Mouse (Mus musculus): ENCODE data around the gene Emcn.

The Emcn gene

DNA sequence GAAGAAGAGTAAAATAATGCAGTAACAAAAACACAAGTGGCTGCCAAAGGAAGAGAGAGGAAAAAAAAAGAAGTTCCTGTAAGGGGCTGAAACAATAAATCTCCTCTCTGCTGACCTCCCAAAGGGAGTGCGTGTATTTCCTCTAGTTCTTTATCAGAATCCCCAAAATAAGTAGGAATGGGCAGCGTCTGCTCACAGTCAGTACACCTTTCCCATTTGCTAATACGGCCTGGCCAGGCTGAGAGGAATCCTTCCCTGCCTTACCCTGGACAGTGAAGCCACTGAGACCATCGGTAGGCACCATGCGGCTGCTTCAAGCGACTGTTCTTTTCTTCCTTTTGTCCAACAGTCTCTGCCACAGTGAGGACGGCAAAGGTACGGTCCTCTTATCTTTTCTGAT lies at the start of gene Emcn:
Gene Emcn (plus strand): TSS at position 130 of the 400 bp plus-strand sequence.
- peak; percentile 14 to 37 for DNase-seq

- peak; percentile 15 to 34 for DNase-seq
Measured at GRCm38 (mm10) chr3:137293174-137293591, 47.7 kb upstream of the Emcn start.

GRCm38 (mm10) chr3:137298230-137298629 lies 42.6 kb upstream of the Emcn start:
- no peak for DNase-seq

DNA sequence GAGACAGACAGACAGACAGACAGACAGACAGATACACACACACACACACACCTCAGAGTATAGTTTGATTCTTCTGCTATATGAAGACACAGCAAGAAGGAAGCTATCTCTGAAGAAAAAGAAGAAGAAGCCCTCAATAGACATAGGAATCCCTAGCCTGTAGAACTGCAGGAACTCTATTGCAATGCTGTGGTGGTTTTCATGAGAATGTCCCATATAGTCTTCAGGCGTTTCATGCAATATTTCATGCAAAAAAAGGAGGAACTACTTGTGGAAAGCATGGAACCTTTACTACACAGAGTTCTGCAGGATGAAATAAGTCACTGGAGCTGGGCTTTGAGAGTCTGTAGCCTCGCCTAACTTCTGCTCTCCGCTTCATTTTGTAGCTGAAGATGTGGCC lies 40.7 kb upstream of the Emcn start:
- DNase-seq: no peak

GRCm38 (mm10) chr3:137301195-137301594 lies 39.7 kb upstream of the Emcn start:
- DNase-seq: no peak

GRCm38 (mm10) chr3:137302804-137303203 lies 38.1 kb upstream of the Emcn start:
- DNase-seq: no peak

DNA sequence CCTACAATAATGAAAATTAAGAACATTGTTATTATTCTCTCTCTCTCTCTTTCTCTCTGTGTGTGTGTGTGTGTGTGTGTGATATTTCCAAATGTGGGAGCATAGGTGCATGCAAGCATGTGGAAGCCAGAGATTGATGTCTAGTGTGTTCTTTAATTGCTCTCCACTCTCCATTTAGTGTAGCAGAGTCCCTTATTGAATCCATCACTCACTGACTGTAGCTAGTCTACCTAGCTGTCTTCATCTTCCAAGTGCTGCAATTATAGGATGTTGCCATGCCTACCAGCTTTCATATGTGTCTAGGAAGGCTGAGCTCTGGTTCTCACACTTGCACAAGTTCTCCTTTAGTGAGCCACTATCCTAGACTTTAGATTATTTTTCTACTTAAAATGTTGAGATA lies 30.9 kb upstream of the Emcn start:
- DNase-seq: no peak

GRCm38 (mm10) chr3:137312540-137312939 lies 28.3 kb upstream of the Emcn start:
- no peak for DNase-seq

GRCm38 (mm10) chr3:137313775-137314362 lies 27.0 kb upstream of the Emcn start:
- no peak for DNase-seq

- DNase-seq: no peak
Measured at GRCm38 (mm10) chr3:137318371-137318770, 22.5 kb upstream of the Emcn start.

DNA sequence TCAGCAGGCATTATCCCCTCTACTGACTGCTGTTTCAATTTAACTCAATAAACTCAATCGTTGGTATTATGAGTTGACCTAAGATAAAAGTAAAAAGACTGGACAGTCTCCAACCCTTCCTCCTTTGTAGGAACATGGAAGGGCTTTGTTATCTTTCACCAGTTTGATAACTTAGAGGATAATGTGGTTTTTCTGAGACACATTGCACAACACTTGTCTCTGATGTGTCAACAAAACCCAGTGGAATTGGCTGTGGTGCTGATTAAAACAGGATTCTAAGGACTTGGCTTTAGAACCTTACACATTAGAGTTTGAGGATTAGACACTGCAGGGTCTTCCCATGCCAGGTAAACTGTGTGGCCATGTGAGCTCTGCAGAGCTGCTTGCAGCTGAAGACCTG lies 20.9 kb upstream of the Emcn start:
- no peak for DNase-seq

- DNase-seq: peak; percentile 27 to 51
Measured at GRCm38 (mm10) chr3:137322304-137322703, 18.6 kb upstream of the Emcn start.

DNA sequence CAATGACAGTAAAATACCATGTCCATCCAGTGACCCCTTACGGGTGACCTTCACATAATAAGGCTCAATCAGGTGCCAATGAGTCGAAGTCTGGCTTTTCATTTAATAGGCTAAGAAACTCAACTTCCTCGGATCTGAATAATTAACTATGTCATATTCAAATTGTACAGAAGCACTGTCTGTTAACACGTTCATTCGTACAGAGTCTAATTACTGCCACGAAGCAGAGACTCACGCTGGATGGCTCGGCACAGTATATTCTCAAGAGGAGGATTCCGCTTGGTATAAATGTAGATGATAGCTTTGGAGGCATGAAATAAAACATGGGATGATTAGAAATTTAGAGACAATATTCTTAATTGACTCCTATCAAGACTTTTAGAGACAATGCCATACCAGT lies 11.0 kb upstream of the Emcn start:
- no peak for DNase-seq

GRCm38 (mm10) chr3:137330950-137331349 lies 9.9 kb upstream of the Emcn start:
- DNase-seq: no peak

DNA sequence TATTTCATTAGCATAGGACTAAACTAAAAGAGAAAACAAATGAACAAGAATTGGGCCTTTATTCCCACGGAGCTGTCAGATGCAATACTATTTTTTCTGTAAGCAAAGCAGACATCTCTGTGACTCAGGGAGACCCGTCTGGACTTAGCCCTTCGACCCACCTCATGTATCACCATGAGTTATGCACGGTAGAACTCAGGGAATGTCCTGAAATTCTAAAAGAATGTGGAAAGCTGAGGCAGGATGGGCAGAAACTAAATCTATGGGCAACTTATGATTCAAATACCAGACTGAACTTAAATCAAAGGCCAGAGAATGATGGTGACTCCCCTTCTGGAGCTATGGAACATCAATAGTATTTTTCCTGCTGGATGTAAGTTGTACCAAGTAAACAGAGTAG lies 8.3 kb upstream of the Emcn start:
- no peak for DNase-seq

GRCm38 (mm10) chr3:137335957-137336356 lies 4.9 kb upstream of the Emcn start:
- DNase-seq: no peak

DNA sequence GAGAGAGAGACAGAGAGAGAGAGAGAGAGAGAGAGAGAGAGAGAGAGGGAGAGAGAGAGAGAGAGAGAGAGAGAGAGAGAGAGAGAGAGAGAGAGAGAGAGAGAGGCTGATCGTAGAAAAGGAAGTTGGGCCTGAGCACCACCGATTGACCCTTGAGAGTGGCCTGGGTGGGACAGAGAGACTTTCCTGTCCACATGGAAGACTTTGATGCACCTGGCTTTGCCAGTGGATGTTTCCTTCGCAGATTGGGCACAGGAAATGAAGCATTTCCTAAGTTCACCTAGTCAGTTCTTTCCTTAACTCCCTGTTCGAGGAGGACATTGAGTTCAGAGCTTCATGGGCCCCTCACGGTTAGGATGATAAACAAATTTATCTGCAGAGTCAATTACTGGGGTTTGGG lies 2.6 kb downstream of the Emcn start:
- peak in 1 of 2 experiments; percentile 26 for DNase-seq

DNA sequence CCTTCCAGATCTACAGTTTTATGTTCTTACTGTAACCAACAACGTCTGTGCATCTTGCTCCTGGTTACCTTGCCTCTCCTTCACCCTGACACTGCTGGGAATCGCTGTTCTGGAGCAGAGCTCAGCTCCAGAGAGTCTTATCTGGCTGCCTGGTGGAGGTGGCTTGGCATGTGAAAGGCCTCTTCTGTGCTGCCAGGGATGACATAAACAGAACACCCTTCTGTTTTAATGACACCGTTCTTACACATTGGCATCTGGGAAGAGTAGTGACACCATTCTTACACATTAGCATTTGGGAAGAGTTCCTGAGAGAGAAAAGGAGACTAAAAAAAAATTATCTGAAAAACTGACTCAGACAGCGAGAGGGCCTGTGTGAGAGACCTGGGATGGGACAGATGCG lies 11.0 kb downstream of the Emcn start:
- no peak for DNase-seq

GRCm38 (mm10) chr3:137356697-137357096 lies 15.8 kb downstream of the Emcn start:
- no peak for DNase-seq

- DNase-seq: no peak
Measured at GRCm38 (mm10) chr3:137367123-137367825, 26.4 kb downstream of the Emcn start.

DNA sequence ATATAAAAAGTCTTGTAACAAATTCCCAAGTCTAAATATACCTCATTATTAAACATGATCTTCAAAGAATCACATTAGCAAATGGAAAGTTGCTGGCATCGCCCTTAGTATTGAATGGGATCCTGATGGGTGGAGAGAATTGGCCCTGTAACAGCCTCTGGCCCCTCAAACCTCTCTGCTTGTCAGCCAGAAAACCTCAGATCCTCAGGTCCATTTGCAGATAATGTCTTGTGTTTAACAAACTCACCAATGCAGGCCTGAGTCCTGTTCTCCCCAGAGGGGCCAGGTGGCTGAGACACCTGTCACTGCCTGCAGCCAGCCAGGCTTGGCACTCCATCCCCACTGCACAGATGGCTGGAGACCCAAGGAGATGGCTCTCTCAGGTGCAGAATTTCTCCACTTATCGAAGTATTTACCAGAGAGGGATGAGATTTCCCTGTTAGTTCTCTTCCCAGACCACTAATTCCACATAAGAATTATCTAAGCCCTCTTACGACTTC lies 27.0 kb downstream of the Emcn start:
- DNase-seq: no peak

DNA sequence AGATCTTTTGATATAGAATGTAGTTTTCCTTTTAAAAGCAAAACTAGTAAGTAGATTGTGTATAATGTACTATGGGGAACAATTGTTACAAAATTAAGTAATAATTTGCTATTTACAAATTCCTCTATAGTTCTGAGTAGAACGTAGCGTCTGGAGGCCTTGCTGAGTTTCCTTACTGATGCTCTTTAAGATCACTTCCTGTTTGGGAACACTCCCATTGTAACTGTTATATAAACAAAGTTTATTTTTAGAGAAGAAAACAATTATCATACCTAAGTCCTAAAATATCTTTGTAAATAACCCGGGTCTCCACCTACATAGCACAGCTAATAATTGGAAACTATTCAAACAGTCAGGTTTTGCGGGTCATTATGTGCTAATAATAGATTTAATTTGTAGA lies 32.0 kb downstream of the Emcn start:
- DNase-seq: no peak

- no peak for DNase-seq
Measured at GRCm38 (mm10) chr3:137382311-137382710, 41.4 kb downstream of the Emcn start.

- DNase-seq: peak in 1 of 2 experiments; percentile 5
Measured at GRCm38 (mm10) chr3:137395588-137395987, 54.7 kb downstream of the Emcn start.

Measured in kidney, postnatal 4 days (tissue).